Mouse (Mus musculus): ENCODE results near the gene Dpyd.

DNA sequence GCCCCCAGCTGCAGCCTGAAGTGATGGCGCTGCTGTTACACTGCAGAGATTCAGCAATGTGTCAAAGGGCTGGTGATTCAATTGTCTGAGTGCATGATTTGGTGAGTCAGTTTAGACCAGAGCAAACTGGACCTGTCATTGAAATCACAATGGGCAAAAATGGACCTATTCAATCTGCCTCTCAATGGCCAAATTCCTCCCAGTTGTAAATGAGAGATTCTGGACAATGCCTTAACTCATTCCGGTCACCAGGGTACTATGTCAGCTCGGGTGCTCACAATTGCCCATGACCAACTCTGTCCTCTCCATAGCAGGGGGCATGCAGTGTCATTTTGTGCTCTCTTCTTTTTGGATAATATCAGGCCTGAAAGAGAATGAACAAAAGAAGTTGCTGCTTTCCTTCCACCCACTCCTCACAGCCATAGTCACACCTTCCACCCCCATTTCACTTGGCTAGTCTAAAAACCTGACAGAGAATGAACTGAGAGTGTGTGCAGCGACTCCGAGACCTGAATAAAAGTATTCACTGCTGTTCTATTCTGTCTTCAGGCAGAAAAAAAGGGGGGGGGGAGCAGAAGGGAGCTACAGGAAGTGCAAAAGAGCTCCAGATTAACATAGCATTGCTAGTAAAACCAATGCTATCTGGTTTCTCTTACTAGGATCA lies 533.4 kb downstream of the Dpyd start:
- TF ChIP-seq CTCF (IDR thresholded peaks at IDR 0.05; ENCODE audit: extremely low read depth, insufficient read depth, low read length) (no peak), POLR2A (IDR thresholded peaks at IDR 0.05; ENCODE audit: extremely low read depth, insufficient read depth, low read length) (no peak)
